In genomic region chr3:157581755-157582154, GRCm38 (mm10) we compare ENCODE assay signal across 24 mouse cellular contexts. TPM values are rescaled to one million over a fixed set of nuclear protein-coding genes. Genes with fewer than 3 reads are reported as not detected.
A peak's percentile ranks its signal among the peaks of the same experiment; 100 is the strongest.
DNase-seq lines count a peak whose midpoint lies in the region; ATAC-seq and TF ChIP-seq lines count a peak whose summit lies in the region.
"Had no signal": no experiment of that assay in that cellular context is flagged by ENCODE, and none has a peak within 500 bp of the region (broad histone marks: within the 10 kb centered on the region; RNA-seq: fewer than 3 reads in every experiment).

No protein-coding gene starts in this region.

- peak; percentile 33 for TF ChIP-seq RAD21 in MEL (IDR thresholded peaks at IDR 0.05; ENCODE audit: low read depth, low read length)

- no peak for TF ChIP-seq POLR2A in MEL (IDR thresholded peaks at IDR 0.05; ENCODE audit: control insufficient read depth in 1 of 2, insufficient read depth in 1 of 2, low read depth in 1 of 2, low read length in 2 of 2, poor library complexity in 1 of 2)

- H3K79me2 ChIP-seq in MEL (ENCODE audit: control insufficient read depth, insufficient read depth, low read length, poor library complexity), result no peaks in the 10 kb centered on the region

- ATAC-seq in CD4-positive, CD25-positive, alpha-beta regulatory T cell, adult 4 months, result no peak
- ATAC-seq in lung, postnatal 0 days, result no peak
- 0 out of 2 replicates have a peak, but pooled peaks have one; percentile 18 for ATAC-seq in megakaryocyte progenitor cell, adult 5-6 weeks (replicated peaks; ENCODE audit: poor library complexity)
- ATAC-seq: intestine, embryonic 16.5 days had no signal

- H3K27ac ChIP-seq in lung, postnatal 0 days (ENCODE audit: low read length), result no peak overlapping the region
- H3K27ac ChIP-seq in MEL (ENCODE audit: control insufficient read depth, low read depth, low read length), result no peak overlapping the region
- H3K27ac ChIP-seq in embryonic facial prominence, embryonic 10.5 days (replicated peaks), result no peak overlapping the region
- no peak overlapping the region for H3K27ac ChIP-seq in limb, embryonic 10.5 days
- H3K27ac ChIP-seq: forebrain, embryonic 10.5 days; gastrocnemius, adult 2 months; hindbrain, embryonic 13.5 days; limb, embryonic 15.5 days; macrophage; neural tube, embryonic 15.5 days had no signal

- no peaks in the 10 kb centered on the region for H3K9me3 ChIP-seq in lung, postnatal 0 days (ENCODE audit: low read length)
- H3K9me3 ChIP-seq in MEL (replicated peaks; ENCODE audit: insufficient read depth, low read length), result no peaks in the 10 kb centered on the region
- H3K9me3 ChIP-seq in embryonic facial prominence, embryonic 10.5 days, result no peaks in the 10 kb centered on the region
- H3K9me3 ChIP-seq in limb, embryonic 10.5 days (replicated peaks), result no peaks in the 10 kb centered on the region
- H3K9me3 ChIP-seq: forebrain, embryonic 10.5 days; heart, embryonic 12.5 days; hindbrain, embryonic 13.5 days; limb, embryonic 15.5 days; neural tube, embryonic 15.5 days had no signal

- no peaks in the 10 kb centered on the region for H3K36me3 ChIP-seq in lung, postnatal 0 days (ENCODE audit: insufficient read depth, low read length)
- H3K36me3 ChIP-seq in MEL (ENCODE audit: control insufficient read depth in 1 of 2, insufficient read depth in 2 of 2, low read length in 2 of 2), result peaks cover 0 to 41% of the 10 kb centered on the region in 2 experiments; a peak in 2 of 4 replicates
- no peaks in the 10 kb centered on the region for H3K36me3 ChIP-seq in embryonic facial prominence, embryonic 10.5 days (replicated peaks)
- no peaks in the 10 kb centered on the region for H3K36me3 ChIP-seq in limb, embryonic 10.5 days
- H3K36me3 ChIP-seq: forebrain, embryonic 10.5 days; heart, embryonic 12.5 days; hindbrain, embryonic 13.5 days; limb, embryonic 15.5 days; neural tube, embryonic 15.5 days had no signal

- H3K9ac ChIP-seq in lung, postnatal 0 days (replicated peaks; ENCODE audit: low read depth), result no peak overlapping the region
- H3K9ac ChIP-seq in MEL (ENCODE audit: control insufficient read depth, low read depth, low read length, poor library complexity, severe bottlenecking), result no peak overlapping the region
- H3K9ac ChIP-seq: heart, embryonic 12.5 days; hindbrain, embryonic 13.5 days; limb, embryonic 15.5 days; lung, embryonic 14.5 days; neural tube, embryonic 15.5 days had no signal

- 22% methylated on average over 2 of the region's 2 CpGs for WGBS in lung, postnatal 0 days
- WGBS in embryonic facial prominence, embryonic 10.5 days, result 18% methylated on average over 2 of the region's 2 CpGs
- 13% methylated on average over 2 of the region's 2 CpGs for WGBS in limb, embryonic 10.5 days

- peak; percentile 64 for DNase-seq in CD4-positive, CD25-positive, alpha-beta regulatory T cell, adult 2 months (ENCODE audit: low read depth, low spot score)
- no peak for DNase-seq in lung, postnatal 0 days (ENCODE audit: low spot score)
- no peak for DNase-seq in lung, postnatal 36 days
- DNase-seq in MEL (ENCODE audit: low read depth, low spot score), result peak; percentile 51
- no peak for DNase-seq in embryonic facial prominence, embryonic 10.5 days (ENCODE audit: low spot score)
- no peak for DNase-seq in limb, embryonic 10.5 days (ENCODE audit: low spot score)
- DNase-seq: adrenal gland, postnatal 25 days; cerebellum, adult 18-20 months; cerebellum, postnatal 36 days; gastrocnemius, adult 2 months; heart, postnatal 14 days; lung, embryonic 14.5 days; midbrain, embryonic 14.5 days; right cerebral cortex, postnatal 14 days had no signal

- peak; percentile 27 for TF ChIP-seq CTCF in lung, postnatal 0 days (IDR thresholded peaks at IDR 0.05)
- TF ChIP-seq CTCF in MEL (IDR thresholded peaks at IDR 0.05 in 2 of 3, conservative IDR thresholded peaks at IDR 0.05 in 1 of 3; ENCODE audit: control insufficient read depth in 1 of 3, insufficient read depth in 1 of 3, low read depth in 2 of 3, low read length in 3 of 3, poor library complexity in 1 of 3, severe bottlenecking in 1 of 3), result peak; percentile 57 to 65 (median 58)

- H3K4me2 ChIP-seq in lung, postnatal 0 days (replicated peaks; ENCODE audit: low read depth, low read length), result no peak overlapping the region
- H3K4me2 ChIP-seq: heart, embryonic 12.5 days; hindbrain, embryonic 13.5 days; limb, embryonic 15.5 days; lung, embryonic 14.5 days; neural tube, embryonic 15.5 days had no signal

- H3K4me1 ChIP-seq in lung, postnatal 0 days (ENCODE audit: insufficient read depth, low read depth, low read length), result no peaks in the 10 kb centered on the region
- H3K4me1 ChIP-seq in MEL (ENCODE audit: control insufficient read depth in 1 of 2, insufficient read depth in 2 of 2, low read length in 2 of 2), result peaks cover 24 to 39% of the 10 kb centered on the region in 2 experiments
- H3K4me1 ChIP-seq in embryonic facial prominence, embryonic 10.5 days, result peaks cover 13% of the 10 kb centered on the region
- H3K4me1 ChIP-seq in limb, embryonic 10.5 days, result peaks cover 7% of the 10 kb centered on the region

- no peaks in the 10 kb centered on the region for H3K27me3 ChIP-seq in lung, postnatal 0 days (replicated peaks; ENCODE audit: insufficient read depth, low read length)
- H3K27me3 ChIP-seq in MEL (ENCODE audit: control insufficient read depth in 1 of 2, insufficient read depth in 2 of 2, low read length in 2 of 2), result no peaks in the 10 kb centered on the region
- no peaks in the 10 kb centered on the region for H3K27me3 ChIP-seq in embryonic facial prominence, embryonic 10.5 days (replicated peaks; ENCODE audit: low read depth, poor library complexity, severe bottlenecking)
- no peaks in the 10 kb centered on the region for H3K27me3 ChIP-seq in limb, embryonic 10.5 days (ENCODE audit: low read depth, poor library complexity, severe bottlenecking)
- H3K27me3 ChIP-seq: heart, embryonic 12.5 days; limb, embryonic 15.5 days; neural tube, embryonic 15.5 days had no signal

- no peak for TF ChIP-seq EP300 in lung, postnatal 0 days (IDR thresholded peaks at IDR 0.05)
- no peak for TF ChIP-seq EP300 in MEL (IDR thresholded peaks at IDR 0.05; ENCODE audit: low read depth in 1 of 2, low read length in 2 of 2)

- H3K4me3 ChIP-seq in lung, postnatal 0 days (ENCODE audit: low read depth, low read length), result no peak overlapping the region
- no peak overlapping the region for H3K4me3 ChIP-seq in MEL (ENCODE audit: control insufficient read depth in 1 of 2, insufficient read depth in 1 of 2, low read depth in 2 of 2, low read length in 2 of 2)
- no peak overlapping the region for H3K4me3 ChIP-seq in embryonic facial prominence, embryonic 10.5 days
- no peak overlapping the region for H3K4me3 ChIP-seq in limb, embryonic 10.5 days
- H3K4me3 ChIP-seq: forebrain, embryonic 10.5 days; gastrocnemius, adult 2 months; heart, embryonic 12.5 days; hindbrain, embryonic 13.5 days; limb, embryonic 15.5 days; myocyte; neural tube, embryonic 15.5 days had no signal

TF ChIP-seq in MEL, 35 proteins besides CTCF, POLR2A, EP300 and RAD21:
- TF ChIP-seq MAFK (IDR thresholded peaks at IDR 0.05; ENCODE audit: borderline replicate concordance, low read depth, low read length) (no peak), ZKSCAN1 (IDR thresholded peaks at IDR 0.05; ENCODE audit: low read depth, low read length) (no peak), MAX (IDR thresholded peaks at IDR 0.05; ENCODE audit: low read length) (no peak), E2F4 (IDR thresholded peaks at IDR 0.05; ENCODE audit: borderline replicate concordance, low read depth, low read length) (no peak), SMC3 (IDR thresholded peaks at IDR 0.05; ENCODE audit: low read depth, low read length) (peak; percentile 50; the same call in 1 of the 2 replicates), JUND (IDR thresholded peaks at IDR 0.05; ENCODE audit: low read depth, low read length) (no peak), MYB (IDR thresholded peaks at IDR 0.05; ENCODE audit: low read depth, low read length) (no peak), ZC3H11A (IDR thresholded peaks at IDR 0.05; ENCODE audit: low read depth, low read length) (peak; percentile 43; the same call in 1 of the 2 replicates)

RNA-seq across cellular contexts. Expression of gene Ptger3, which starts 15.1 kb away (rescaled TPM):
- polyA plus RNA-seq in CD4-positive, CD25-positive, alpha-beta regulatory T cell, adult 4 months (2017; shearing (Covaris generic)), result under 1 TPM; 0.34 to 0.52 TPM
- polyA plus RNA-seq in lung, postnatal 0 days (2015; fragmentation: Nextera tagmentation; extraction: Ambion mirVana), result 10.3 and 14.3 TPM in 2 replicates
- 5.2 and 6.8 TPM in 2 replicates for total RNA-seq in MEL (2012; rRNA removed)
- polyA plus RNA-seq in MEL (2012; ENCODE audit: insufficient read depth in 1 of 2, insufficient read length in 2 of 2, low read depth in 1 of 2, low replicate concordance in 2 of 2, missing spikeins in 1 of 2), result 1 to 10 TPM in 1 of 2 experiments, not detected in 1; 7.0 TPM
- 4.3 and 7.2 TPM in 2 replicates for total RNA-seq in megakaryocyte progenitor cell, adult 5-6 weeks (2015)
- total RNA-seq in megakaryocyte progenitor cell, adult 5-6 weeks (2017), result 4.5 and 7.0 TPM in 2 replicates
- polyA plus RNA-seq in embryonic facial prominence, embryonic 10.5 days (2016; fragmentation: Nextera tagmentation; extraction: Ambion mirVana), result 0.94 and 1.6 TPM in 2 replicates
- 1.4 and 1.5 TPM in 2 replicates for polyA plus RNA-seq in limb, embryonic 10.5 days (2016; fragmentation: Nextera tagmentation; extraction: Ambion mirVana)
- polyA plus RNA-seq: myocyte had no signal

RNA-seq across cellular contexts. Expression of gene Zranb2, which starts 47.8 kb away (rescaled TPM):
- 10 to 100 TPM; 70.0 to 71.3 TPM for polyA plus RNA-seq in CD4-positive, CD25-positive, alpha-beta regulatory T cell, adult 4 months (2017; shearing (Covaris generic))
- 50.3 and 52.2 TPM in 2 replicates for polyA plus RNA-seq in lung, postnatal 0 days (2015; fragmentation: Nextera tagmentation; extraction: Ambion mirVana)
- total RNA-seq in MEL (2012; rRNA removed), result 96.6 and 98.4 TPM in 2 replicates
- 100 to 1,000 TPM in 1 of 2 experiments, 10 to 100 TPM in 1; 88.0 to 200 TPM for polyA plus RNA-seq in MEL (2012; ENCODE audit: insufficient read depth in 1 of 2, insufficient read length in 2 of 2, low read depth in 1 of 2, low replicate concordance in 2 of 2, missing spikeins in 1 of 2)
- total RNA-seq in megakaryocyte progenitor cell, adult 5-6 weeks (2015), result 60.3 and 72.0 TPM in 2 replicates
- total RNA-seq in megakaryocyte progenitor cell, adult 5-6 weeks (2017), result 241 and 337 TPM in 2 replicates
- polyA plus RNA-seq in embryonic facial prominence, embryonic 10.5 days (2016; fragmentation: Nextera tagmentation; extraction: Ambion mirVana), result 109 and 116 TPM in 2 replicates
- polyA plus RNA-seq in limb, embryonic 10.5 days (2016; fragmentation: Nextera tagmentation; extraction: Ambion mirVana), result 99.8 and 109 TPM in 2 replicates

Comparison
In these comparisons a context has a peak if more than half of its experiments do, and no peak if none do; other contexts are left out.
1. DNase-seq: peak in CD4-positive, CD25-positive, alpha-beta regulatory T cell, adult 2 months (single experiment) and MEL (single experiment); none in lung, postnatal 0 days (single experiment), lung, postnatal 36 days (single experiment), embryonic facial prominence, embryonic 10.5 days (single experiment) and limb, embryonic 10.5 days (single experiment).